Mouse (Mus musculus) thymus, postnatal 25 days (tissue): ENCODE results near the gene Mfap4.

Source experiments
- DNase-seq: peaks from one replicate; pipeline ENCODE4 v3.0.0; 2022

The Mfap4 gene

DNA sequence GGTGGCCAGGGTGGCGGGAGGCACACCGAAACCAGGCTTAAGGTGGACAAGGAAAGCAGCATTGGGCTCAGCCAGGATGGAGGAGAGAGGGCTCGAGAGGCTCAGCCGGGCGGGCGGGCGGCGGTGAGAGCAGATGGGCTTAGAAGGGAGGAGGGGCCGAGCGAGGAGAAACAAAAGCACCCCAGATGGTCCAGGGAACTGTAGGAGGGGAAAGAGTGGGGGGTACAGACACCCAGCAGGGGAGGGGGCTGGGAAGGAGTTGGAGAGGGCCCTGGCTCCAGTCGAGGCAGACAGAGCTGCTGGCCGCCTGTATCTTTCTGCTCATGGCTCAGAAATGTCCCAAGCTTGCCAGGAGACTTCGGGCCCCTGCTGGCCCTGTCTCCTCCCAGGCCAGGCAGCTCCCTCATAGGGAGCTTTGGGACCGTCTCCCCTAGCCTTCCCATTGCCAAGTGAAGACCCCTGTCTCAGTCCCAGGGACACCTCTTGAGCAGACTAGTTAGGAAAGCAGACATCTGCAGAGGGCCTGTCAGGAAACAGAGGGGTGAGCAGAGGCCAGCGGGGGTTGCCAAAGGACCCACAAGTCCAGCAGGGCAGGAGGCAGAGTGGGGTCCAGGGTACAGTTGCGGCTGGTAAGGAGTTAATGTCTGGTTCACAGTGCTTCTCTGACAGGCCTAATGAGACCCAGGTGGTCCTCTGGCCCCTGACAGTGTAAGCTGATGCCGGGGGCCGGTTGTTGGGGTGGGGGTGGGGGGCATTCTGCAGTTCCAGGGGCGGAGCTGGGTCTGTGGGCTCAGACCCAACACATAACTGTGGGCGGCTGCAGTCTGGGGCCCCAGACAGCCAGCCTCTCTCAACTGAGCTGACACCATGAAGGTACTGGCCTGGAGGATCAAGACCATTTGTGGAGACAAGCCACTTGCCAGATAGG, at the start of gene Mfap4:
Gene Mfap4, plus strand, starts transcription at position 819 of the 928 bp plus-strand sequence.
- DNase-seq = no peak

DNA sequence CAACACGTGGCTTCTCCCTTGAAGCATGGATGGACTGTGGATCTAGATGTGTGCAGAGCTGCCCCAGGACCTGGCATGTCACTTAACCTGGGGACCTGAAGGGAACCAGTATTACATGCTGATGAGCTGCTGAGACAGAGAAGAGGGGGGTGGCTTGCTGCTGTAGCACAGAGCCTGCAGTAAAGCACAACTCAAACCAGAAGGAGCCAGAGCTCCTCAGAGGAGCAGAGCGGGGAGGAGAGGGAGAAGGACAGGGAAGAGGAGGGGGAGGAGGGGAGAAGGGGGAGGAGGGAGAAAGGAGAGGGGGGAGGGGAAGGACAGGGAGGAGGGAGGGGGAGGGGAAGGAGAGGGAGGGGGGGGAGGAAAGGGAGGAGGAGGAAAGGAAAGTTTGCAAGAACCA, 48.9 kb upstream of the Mfap4 start:
- no peak for DNase-seq

DNA sequence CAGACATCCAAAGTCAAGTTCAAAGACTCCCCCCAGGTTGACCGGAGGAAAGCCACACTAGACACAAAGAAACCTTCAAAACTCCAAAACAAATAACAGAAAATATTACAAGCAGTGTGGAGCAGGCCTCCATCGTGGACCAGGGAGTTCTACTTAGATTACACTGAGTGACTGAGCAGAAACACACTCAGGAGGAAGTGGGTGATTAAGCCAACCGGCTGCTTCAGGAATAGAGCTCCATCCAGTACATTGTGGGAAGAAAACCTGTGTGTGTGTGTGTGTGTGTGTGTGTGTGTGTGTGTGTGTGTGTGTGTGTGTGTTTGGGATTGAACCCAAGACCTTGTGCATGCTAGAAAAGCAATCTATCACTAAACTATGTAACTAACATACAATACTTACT, 46.1 kb upstream of the Mfap4 start:
- DNase-seq = no peak

DNA sequence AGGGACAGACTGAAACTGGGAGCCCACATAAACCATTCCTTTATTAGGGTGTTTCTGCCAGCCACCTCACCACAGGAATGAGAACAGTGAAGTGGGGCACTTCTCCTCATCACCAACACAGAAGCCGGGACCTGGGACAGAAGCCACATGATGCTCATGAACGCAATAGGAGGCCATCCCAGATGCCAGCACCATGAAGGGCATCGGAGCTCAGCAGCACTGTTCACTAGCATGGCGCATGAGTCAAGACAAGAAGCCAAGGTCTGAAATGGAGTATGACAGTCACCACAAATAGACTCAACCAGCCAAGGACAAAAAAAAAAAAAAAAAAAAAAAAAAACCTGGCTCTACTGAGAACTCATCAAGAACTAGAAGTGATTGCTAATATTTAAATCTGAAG, 44.8 kb upstream of the Mfap4 start:
- DNase-seq = no peak

DNA sequence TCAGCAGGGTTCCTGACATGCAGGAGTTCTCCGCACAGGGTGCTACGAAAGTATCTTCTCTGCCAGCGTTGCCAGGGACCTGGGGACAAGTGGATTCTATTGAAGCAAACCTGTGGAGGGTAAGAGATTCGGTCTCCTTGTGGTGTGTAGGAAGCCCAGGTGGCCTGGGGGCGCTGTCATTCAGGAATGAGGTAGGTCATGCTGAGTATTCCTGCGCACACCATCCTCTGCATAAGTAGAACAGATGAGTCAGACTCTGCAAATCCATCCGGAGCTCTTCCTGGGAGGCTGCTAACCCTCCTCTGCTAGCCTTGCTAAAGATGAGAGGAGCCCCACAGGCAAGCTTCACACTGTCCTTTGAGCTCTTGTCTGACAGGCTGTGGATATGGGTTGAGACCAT, 43.6 kb upstream of the Mfap4 start:
- DNase-seq = no peak

DNA sequence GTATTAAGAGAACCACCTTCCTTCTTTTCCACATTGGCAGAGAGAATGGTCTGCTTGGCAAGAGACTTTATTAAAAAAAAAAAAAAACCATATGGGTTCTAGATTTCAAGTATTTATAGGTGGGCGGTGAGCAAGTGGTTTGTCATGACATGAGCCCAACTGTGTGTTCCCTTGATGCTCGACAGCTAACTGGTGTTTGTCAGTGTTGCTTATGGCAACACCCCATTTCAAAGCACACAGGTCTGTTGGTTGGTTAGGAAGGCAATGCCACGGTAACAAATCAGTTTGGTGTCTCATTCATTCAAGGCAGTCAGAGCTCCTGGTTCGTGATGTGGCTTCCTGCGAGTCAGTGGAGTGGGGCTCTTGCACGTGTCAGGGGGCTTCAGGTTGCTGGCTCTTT, 41.4 kb upstream of the Mfap4 start:
- DNase-seq = no peak

DNA sequence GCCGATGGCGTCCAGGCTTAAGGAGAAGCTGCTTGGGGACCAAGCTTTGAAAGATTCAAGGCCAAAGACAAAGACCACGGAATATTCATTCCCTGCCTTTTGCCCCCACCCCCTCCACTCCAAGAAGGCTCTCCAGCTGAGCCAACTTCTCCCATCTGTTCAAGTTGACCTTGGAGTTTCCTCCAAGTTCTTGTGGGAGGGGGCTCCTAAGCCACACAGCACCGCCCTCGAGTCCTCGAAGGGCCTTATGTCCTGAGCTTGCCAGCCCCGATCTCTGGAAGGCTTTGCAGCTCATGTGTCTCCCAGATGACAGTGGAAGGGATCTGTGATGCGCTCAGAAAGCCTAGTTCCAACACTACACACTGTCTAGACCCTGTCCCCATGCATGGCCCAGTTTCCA, 37.9 kb upstream of the Mfap4 start:
- no peak for DNase-seq

DNA sequence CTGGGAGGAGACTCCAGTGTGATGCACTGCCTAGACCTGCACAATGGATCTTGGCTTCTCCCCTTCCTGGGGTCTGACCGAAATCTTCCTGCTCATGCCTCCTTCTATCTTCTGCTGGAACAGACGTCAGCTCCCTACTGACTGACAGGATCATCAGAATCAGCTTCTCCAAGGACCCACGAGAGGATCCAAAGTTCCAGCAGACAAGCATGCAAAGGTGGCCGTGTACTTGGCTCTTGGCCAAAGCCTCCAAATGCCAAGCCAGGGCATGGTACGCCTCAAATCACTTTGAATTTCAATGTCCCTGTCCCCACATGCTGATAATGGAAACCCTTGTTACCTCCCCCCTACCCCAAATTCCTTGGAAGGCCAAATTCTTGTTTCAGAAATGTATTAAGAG, 37.2 kb upstream of the Mfap4 start:
- no peak for DNase-seq

DNA sequence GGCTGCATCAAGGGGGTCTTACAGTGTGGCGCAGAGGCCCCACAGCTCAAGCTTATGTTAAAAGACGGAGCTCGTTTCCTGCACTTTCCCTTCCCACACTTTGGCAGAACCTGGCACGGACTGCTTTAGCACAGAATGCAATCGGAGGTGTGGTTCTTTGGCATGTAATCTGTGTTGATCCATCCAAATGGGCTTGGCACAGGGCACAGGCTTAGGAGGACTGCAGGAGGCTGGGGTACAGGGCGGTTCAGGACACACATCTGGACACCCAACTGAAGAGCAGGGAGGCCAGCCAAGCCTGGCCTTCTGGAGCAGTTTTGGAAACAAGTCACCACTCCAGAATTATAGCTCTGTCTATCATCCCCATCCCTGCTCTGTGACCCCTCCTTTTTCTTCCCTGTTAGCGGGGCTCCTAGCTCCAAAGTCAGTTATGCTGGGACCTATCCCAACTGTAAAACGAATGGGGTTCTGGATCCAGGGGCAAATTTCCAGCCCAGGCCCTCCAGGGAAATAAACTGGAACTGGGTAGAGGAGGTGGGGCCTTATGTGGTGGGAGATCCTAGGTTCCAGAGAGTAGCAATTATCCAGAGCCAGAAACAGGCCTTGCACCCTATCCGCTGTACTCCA, 36.5 kb upstream of the Mfap4 start:
- DNase-seq = no peak

DNA sequence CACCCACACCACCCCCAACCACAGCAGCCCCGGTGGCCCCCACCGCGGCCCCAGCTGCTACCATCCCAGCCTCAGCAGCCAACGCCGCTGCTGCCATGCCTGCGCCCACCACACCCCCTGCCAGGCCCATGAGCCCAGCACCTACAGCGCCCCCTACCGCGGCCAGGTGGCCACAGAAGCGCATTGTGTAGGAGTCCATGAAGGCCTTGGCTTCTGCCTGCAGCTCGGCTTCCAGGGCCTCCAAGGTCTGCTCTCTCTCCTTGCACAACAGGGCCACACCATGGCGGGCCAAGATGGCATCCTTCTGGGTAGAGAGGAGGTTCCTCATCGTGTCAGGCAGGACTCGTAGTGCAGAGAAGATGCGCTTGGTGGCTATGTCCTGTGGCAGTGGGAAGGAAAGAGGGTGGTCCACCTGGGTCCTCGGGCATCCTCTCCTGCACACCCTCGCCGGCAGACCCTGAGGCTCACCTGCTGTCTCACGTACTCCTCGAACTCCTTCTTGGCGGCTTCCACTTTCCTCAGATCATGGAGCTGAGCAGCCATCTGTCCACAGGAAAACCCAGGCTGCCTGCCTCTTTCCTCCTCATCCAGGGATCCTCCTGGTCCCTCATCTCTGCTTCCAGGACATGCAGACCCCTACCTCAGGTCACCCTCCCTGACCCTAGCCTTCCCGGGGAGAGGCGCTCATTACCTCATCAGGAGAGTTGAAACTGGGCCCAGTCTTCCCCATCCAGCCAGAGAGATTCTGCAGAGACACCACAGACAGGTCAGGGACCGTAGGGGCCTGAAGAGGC, 35.5 kb upstream of the Mfap4 start:
- DNase-seq = peak; percentile 21

DNA sequence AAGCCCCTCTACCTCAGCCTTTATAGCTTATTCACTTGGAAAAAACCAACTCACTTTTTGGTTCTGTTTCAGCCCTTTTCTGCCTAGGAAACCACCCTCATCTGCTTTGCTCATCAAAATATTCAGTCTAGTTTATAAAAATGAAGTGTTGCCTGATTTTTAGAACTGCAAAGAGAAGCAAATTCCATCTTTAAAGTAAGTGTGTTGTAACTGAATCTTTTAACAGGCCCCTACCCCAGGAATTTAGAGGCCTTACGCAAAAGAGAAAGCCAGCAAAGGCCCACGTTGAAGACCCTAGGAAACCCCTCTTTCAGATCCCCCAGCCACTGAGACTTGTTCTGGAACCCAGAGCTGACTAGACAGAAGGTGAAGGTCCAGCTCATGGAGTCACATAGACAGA, 21.2 kb upstream of the Mfap4 start:
- DNase-seq = no peak

DNA sequence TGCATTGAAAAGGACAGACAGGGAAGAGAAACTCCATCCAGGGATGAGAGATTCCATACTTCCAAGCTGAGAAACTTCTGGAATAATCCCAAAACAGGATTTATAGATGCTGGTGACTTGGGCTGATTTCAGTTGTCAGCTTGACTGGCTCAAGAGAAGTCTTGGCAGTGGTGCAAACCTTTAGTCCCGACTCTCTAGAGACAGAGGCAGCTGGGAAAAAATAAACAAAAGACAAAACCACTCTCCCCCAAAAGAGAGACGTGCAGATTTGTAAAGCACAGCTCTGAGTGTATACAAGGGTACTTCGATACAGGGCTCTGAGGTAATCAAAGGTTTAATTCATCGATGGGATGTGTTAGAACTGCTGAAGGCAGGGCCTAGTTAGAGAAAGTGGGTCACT, 19.8 kb upstream of the Mfap4 start:
- no peak for DNase-seq

DNA sequence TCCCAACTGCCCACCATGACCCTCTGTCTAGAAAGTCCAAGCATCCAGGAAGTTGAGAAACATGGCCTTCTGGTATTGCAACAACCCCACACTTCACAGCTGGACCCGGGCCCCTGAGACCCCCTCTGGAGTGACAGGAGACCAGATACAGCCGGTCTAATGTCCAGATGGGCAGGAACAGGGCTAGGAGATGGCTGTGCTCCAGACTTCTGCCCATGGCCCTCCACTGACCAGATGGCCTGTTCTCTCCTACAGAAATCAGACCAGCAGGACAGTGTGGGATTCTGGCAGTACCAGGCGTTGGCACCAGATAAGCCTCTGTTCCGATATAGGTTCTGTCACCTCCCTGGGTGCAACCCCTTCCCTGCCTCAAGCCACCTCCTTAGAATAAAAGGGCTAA, 16.7 kb upstream of the Mfap4 start:
- DNase-seq = no peak

DNA sequence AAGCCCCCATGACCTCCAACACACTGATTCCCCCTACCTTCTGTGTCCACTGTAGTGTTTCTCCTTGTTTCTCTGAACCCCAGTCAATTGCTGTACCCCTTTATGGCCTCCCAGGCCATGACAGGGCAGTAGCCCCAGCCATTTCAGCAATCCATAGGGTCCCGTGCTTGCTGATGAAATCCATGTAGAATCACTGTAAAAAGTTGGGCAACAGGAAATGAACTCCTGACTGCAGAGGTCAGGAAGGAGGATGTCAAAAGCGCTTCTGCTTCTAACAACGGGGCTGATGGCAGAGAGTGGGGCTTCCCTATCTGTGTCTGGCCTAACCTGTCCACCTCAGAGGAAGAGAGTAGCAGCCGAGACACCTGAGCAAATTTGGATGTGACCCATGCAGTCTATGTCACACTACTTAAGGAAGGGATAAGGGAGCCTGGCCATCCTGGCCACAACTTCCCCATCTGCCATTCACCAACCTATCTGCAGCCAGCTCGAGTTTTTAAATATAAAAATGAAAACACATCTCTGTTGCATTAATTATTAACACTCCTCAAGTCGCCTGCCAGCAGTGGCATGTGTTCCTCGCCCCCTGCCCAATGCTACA, 15.8 kb upstream of the Mfap4 start:
- DNase-seq = no peak

DNA sequence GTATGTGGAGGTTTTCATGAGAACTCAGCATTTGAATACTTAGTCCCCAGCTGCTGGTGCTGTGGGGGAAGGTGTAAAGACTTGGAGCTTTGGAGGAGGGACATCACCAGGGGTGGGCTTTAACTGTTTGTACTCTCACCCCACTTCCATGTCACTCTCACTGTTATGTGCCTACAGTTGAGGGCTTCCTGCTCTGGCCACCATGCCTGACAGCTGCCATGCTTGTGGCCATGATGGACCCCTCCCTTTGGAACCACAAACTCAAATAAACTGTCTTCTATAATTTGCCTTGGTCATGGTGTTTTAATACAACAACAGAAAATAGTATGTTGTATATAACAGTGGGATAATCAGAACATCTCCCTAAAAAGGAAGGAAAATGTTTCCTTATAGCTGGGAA, 14.4 kb upstream of the Mfap4 start:
- no peak for DNase-seq

DNA sequence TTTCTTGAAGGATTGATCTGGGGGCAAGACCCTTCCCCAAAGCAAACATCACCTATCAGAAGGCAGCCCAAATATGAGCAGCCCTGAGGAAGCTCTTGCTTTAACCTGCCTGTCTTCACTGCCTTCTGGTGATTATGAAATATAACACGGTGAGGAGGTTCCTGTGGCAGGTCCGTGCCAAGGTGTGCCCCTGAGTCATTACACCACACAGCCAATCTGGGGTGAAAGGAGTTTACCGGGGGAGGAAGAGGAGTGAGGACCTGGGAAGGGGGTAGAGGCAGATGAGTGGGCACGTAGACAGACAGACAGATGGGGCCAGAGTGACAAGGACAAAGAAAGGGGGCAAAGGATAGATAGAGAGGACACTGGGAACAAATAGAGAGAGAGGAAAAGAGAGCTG, 11.6 kb upstream of the Mfap4 start:
- DNase-seq = no peak

DNA sequence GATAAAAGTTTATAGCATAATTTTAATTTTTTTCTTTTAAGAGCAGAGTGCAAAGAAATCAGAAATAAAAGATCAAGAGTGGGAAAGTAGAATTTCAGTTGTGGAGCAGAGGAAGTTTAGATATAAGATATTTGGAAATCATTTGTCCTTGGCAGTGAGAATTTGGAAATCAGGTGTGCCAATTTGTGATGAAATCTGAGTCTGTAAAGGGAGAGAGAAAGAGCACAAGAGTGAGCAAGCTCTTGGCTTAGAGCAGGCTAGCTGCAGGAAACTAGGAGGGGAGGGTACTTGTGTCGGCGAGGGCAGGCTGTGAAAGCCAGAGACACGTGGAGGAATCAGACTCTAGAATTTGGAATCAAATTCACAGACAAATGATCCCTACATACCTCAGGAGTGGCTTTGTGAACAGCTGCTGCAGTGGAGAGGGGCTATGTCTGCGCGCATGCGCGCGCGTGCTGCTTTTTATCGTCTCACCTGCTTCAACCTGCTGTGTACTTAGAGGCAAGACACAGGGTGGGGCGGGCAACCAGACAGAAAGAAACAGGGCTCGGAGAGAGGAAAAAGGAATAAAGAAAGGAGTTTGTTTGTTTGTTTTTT, 8.3 kb upstream of the Mfap4 start:
- DNase-seq = no peak

DNA sequence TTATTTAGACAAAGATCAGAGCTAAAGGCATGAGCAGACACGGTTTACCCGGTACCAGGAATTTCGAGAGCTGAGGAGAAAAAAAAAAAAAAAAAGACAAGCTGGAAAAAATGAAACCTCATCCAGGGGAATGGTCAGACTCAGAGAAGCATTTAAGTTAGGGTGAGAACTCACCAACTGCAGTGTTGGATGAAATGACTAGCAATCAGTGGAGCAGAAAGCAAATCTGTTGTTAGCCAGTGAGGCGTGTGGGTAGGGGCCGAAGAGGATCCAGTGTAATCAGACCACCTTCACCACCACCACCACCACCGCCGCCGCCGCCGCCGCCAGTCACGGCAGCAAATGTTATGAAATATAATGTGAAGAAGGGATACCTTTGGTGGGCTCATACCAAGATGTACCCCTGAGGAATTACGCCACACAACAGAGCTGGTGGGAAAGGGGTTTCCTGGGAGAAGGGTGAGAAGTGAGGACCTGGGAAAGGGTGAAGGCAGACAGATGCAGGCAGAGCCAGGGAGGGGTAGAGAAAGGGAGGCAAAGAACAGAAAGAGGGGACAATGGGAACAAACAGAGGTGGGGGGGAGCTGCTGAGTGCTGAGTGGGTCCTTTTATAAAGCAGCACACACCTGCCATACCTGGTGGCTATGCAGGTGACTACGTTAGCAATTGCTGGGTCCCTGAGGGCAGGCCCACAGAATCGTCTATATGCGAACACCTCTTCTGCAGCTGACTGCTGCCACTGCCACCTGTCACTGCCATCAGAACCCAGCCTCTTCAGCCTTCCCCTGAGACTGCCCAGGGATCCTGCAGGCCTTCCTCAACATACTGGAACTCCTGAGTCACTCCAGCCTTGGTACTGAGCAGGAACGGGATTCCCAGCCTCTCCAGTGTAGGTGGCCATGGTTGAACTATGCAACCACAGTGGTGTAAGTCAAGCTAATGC, 7.4 kb upstream of the Mfap4 start:
- DNase-seq = no peak

DNA sequence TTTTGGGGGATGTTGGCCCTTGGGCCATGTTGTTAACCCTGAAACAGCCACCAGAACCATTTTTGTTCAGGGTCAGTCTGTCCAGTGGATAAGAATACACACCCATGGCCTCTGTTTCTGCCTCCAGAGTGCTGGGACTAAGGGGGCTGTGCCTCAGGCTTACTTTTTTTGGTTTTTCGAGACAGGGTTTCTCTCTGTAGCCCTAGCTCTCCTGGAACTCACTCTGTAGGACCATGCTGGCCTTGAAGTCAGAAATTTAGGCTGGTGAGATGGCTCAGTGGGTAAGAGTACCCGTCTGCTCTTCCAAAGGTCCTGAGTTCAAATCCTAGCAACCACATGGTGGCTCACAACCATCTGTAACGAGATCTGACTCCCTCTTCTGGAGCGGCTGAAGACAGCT, 6.4 kb upstream of the Mfap4 start:
- DNase-seq = no peak

DNA sequence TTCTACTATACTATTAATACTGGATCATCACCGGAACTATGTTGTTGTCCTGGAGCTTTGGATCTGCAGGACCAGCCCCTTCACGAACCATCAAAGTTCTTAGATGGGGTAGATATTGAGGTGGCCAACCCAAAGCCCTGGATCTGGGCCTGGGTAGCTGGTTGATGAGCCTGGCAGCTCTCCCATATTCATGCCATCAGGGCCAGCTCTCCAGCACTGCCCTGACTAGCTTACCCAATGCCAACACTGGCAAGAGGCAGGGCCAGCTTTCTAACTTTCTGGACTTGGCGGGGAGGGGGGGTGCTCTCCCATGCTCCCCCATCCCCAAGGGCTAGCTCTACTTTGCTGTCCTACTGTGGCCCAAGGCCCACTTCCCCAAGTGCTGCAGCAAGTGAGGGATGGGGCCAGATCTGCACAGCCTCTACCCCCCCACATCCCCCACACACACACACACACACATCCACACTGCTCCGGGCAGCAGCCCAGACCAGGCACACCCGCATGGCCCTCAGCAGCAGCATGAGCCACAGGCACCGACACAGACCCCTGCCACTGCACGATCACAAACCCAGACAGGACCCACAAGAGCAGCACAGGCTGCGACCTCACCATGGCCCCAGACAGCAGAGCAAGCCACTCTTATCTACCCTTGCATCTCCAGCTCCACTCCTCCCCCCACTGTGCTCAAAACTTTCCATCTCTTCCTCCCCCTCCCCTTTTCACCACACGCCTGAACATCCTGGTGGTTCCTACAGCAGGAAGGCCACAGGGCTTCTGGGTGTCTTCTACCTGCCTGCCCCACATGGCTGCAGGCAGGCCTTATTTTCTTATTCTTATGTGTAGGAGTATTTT, 3.8 kb upstream of the Mfap4 start:
- DNase-seq = peak; percentile 47
